Mouse (Mus musculus) right cerebral cortex, adult 2 months (tissue): ENCODE data around the gene Plekhg6.

ENCODE experiments used
- DNase-seq, 2 experiments: peaks; one replicate each; pipeline ENCODE4 v3.0.0; 2021 to 2022; ENCODE audit warnings: low spot score in 2 of 2

Plekhg6 gene

DNA sequence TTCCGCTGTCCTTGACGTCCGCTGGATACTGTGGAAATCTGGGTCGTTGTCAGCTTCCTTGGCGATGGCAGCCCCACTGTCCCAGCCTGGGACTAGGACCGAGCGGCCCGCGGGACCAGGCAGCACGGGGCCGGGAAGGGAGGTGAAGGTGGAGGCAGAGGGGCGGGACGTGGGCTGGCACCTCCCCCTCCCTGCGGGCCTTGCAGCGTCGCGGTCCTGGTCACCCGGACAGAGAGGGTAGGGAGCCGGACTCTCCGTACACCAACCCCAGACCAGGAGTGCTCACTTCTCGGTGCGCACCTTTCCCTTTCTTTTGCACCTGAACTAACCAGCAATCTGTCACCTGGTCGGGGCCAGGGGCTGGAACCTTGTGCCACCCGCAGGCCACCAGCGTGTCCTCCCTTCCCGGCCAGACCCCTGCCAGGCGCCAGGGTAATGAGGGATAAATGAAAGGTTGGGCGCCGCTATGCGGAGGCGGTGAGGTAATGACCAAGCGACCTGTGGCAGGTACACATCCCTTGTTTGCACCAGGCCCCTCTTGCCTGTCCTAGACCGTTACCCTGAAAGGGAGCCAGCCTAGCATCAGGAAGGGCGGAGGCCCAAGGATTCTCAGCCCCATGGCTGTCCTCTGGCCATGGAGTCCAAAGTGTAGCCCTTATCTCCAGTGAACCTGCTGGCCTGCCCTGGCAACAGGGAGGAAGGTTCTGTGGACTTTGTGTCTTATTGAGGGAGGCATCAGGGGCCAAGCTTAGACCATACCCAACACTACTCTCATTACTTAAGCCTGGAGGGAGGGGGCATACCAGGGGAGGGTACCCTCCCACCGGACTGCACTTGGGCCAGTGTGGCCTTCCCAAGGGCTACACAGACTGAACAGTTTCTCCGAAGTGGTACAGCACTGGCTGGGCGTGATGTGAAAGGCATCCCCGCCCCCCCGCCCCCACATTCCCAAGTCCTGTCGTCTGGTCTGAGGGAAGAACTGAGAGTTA, at the start of gene Plekhg6:
Gene Plekhg6, minus strand, starts transcription at position 422 of the 989 bp plus-strand sequence.
- DNase-seq, result no peak

DNA sequence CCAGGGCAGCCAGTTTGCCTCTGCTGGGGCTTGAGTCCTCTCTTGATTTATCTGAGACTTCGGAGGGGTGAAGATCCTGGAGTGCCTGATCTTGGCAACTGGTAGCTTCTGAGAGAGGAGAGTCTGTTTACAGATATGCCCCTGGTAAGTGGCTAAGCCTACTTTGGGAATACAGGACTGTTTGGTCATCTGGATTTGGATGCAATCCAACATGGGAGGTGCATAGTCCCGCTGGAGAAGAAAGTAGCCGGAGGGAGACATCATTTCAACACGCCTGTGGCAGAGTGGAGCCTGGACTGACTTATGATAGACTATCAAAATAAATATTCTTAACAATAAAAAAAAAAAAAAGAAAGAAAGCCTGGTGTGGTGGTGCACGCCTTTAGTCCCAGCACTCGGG, 49.1 kb upstream of the Plekhg6 start:
- DNase-seq, result no peak

- peak; percentile 63 to 71 for DNase-seq
Measured at GRCm38 (mm10) chr6:125426383-125427360, 46.1 kb upstream of the Plekhg6 start.

DNA sequence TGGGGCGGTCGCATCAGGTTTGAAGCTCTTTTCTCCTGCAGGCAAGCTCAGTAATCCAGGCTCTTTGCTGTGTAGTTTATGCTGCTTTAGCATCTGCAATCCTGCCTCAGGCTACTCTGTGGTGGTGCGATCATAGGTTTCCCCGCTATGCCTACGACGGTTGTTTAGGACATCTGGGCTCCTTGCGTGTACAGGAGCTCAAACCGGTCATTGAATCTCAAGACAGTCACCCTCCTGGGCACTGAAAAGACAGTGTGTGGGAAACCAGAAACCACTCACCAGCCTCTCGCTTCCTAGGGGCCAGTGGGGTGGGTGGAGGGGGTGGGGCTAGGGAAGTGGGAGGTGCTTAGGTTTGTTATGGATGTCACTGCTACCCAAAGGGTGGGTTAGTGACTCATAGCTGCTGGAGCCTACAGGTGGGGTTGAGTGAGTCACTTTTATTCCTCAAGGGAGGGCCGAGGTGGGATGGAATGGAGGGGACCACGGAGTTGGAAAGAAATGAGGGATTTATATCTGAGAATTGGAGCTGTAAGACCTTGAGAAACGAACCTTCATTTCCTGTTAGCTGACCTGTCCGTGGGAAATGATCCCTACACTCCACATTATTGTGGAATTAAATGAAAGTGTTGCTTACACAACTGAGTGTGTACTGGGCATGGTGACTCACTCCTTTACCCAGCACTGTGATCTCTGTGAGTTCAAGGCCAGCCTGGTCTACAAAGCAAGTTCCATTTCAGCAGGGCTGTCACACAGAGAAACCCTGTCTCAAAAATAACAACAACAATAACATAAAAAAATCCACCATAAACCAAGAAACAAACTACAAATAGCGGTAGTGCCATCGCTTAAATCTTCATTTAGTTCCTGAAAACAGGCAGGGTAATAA, 44.9 kb upstream of the Plekhg6 start:
- no peak for DNase-seq

GRCm38 (mm10) chr6:125424156-125424555, 43.6 kb upstream of the Plekhg6 start:
- no peak for DNase-seq

DNA sequence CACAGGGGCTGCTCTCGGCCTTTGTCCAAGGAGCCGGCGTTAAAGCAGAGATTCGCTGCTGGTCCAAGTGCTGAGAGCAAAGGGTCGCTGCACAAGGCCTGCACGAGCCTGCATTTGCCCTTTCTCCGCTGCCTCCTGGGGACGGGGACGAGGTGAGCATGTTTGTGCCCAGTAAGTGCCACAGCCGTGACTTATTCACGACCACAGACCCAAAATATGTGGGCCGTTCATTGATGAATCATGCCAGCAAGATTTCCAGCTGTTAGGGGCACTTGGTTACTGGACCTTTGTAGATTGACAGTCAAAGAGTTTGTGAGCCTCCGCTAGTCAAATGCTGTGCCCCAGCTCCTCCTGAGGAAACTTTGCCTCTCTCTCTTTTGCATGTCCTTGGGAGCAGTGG, 42.9 kb upstream of the Plekhg6 start:
- no peak for DNase-seq

DNA sequence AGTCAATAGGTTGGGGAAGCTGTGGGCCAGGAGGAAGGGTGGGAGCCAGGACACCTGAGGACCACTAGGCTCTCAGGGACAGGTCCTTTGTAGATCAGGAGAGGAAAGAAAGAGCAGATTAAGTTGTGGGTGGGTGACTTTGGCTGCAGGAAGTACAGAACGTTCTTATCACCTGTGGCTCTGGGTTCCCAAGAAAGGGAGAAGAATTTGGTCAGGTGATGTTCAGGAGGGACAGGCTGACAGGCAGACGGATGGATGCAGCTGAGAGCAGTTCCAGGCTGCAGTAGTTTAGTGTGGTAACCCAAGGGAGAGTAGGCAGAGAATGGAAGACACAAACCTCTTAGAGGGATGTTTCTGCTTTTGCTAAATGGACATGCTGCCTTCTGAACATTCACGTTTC, 42.5 kb upstream of the Plekhg6 start:
- DNase-seq, result no peak

DNA sequence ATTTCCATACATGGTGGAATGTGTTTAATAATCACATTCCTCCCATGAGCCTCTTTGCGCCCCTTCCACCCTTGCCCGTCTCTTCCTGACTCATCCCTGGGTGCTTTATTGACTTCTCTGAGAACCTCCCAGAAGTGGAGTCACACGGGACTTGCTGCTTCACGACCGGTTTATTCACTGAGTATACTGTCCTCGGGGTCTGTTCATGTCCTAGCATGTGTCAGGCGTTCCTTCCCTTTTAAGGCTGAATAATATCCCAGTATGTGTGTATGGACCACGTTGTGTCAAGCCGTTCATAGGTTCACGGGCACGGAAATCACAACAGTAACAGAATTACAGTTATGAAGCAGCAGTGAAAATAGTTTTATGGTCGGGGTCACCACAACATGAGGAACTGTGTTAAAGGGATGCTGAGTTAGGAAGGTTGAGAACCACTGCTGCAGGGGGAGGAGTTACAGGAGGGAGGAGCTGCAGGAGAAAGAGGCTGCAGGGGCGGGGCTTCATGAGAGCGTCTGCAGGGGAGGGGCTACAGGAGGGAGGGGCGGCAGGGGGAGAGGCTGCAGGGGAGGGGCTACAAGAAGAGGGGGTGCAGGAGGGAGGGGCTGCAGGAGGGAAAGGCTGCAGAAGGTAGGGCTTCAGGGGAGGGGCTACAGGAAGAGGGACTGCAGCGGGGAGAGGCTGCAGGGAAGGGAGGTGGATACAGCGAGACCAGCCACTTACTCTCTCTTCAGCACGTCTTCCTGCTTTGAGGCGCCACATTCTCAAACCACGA, 41.6 kb upstream of the Plekhg6 start:
- DNase-seq, result no peak

DNA sequence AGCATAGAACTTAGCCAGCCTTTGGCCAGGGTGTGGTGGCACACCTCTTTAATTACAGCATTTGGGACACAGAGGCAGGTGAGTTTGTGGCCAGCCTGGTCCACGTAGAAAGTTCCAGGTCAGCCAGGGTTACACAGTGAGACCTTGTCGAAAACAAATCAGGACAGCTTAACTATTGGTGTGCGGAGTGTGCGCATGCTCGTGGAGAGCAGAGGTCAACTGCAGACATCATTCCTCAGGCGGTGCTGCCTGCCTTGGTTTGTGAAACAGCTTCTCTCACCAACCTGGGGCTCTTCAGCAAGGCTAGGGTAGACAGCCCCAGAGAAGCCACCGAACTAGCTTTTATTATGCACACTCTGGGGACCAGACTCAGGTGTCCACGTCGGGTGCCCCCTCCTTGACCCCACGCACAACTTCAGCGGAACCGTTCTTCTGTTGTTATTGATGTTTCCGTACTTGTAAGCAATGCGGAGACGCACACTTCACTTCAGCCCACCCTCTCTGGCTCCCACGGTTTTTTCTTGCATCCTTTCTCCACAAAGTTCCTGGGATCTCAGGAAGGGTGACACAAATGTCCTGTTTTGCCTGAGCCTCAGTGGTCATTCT, 40.0 kb upstream of the Plekhg6 start:
- no peak for DNase-seq

DNA sequence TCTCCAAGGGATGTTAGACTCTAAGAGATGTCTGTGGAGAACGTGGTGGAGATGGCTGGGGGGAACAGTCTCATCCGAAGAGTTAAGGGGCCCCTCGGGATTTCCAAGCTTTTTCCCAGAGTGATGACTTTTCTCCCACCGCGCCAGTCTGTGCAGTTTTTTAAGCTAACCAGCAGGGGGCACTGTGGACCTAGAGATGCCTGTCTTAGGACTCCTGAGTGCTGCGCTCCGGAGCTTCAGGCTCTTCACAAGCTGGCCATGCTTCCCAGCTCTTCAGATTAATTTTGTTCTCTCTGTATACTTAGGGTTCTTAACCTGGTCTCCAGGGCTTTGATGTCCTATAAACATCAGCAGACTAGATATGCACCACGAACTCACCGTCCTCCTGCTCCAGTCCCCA, 38.2 kb upstream of the Plekhg6 start:
- DNase-seq, result peak; percentile 52 to 88

DNA sequence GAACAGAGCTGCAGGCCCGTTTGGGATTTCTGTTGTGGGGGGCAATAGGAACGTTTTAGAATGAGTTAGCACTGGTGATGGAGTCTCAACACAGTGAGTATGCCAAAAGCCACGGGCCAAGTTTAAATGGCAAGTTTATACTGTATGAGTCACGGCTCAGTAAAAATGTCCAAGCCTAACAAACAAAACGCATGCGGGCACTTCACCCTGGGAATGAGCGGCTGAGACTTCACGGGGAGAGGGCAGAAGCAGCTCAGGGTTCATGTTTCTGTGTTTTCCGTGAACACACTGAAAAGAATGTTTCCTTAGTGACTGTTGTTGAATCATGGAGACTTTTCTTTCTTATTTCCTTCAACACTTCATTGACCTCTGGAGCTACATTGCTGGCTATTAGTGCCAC, 32.7 kb upstream of the Plekhg6 start:
- no peak for DNase-seq

GRCm38 (mm10) chr6:125411661-125412060, 31.1 kb upstream of the Plekhg6 start:
- DNase-seq, result no peak

DNA sequence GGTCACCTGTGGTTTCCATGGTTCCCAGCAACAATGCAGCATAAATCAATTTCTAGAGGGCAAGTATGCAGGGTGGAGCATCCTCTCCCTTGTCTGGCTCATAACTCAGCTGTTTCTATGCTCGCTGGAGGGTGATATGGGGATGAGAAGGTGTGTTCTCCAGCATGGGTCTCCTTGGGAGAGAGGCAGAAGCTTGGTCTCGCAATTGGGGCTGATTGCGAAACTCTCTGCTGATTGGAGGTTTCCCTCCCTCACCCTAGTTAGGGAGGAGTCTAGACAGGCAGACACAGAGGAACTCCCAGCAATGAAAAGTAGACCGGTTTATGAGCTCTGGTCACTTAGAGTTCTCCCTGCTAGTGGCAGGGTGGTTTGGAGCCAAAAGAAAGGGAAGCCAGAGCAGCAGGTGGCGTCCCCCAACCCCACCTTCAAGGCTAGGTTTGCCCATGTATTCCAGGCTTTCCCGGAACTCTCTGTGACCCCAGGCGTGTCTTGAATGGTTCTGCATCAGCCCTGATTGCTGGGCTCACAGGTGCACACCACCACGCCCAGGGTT, 30.5 kb upstream of the Plekhg6 start:
- no peak for DNase-seq

DNA sequence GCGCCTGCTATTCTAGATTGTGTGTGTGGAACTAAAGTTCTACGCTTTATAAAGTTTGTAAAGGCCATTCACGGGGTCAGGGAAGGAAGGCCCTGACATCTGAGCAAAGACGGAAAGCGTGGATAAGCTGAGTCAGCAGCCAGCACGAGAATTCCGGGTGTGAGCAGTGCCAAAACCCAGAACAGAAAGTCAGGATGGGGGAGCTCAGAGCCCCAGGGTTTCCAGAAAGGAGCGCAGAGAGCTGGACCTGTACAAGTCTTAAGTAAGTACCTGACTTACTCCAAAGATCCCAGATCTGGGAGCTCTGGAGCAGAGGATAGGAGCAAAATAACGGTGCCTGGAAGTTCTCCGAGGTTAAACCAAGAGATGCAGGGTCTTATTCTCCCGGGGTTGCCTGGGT, 30.0 kb upstream of the Plekhg6 start:
- DNase-seq, result no peak

GRCm38 (mm10) chr6:125407657-125408056, 27.1 kb upstream of the Plekhg6 start:
- DNase-seq, result no peak

DNA sequence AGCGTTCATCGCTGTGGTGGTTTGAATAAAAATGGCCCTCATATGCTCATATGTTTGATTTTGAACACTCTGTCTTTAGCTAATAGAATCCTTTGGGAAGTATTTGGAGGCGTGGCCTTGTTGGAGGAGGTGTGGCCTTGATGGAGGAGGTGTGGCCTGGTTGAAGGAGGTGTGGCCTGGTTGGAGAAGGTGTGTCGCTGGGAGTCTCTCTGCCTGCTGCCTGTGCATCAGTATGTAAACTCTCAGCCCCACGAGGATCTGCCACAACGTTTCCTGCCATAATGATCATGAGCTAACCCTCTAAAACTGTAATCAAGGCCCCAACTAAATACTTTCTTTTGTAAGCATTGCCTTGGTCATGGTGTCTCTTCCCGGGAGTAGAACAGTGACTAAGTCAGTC, 26.6 kb upstream of the Plekhg6 start:
- DNase-seq, result no peak

DNA sequence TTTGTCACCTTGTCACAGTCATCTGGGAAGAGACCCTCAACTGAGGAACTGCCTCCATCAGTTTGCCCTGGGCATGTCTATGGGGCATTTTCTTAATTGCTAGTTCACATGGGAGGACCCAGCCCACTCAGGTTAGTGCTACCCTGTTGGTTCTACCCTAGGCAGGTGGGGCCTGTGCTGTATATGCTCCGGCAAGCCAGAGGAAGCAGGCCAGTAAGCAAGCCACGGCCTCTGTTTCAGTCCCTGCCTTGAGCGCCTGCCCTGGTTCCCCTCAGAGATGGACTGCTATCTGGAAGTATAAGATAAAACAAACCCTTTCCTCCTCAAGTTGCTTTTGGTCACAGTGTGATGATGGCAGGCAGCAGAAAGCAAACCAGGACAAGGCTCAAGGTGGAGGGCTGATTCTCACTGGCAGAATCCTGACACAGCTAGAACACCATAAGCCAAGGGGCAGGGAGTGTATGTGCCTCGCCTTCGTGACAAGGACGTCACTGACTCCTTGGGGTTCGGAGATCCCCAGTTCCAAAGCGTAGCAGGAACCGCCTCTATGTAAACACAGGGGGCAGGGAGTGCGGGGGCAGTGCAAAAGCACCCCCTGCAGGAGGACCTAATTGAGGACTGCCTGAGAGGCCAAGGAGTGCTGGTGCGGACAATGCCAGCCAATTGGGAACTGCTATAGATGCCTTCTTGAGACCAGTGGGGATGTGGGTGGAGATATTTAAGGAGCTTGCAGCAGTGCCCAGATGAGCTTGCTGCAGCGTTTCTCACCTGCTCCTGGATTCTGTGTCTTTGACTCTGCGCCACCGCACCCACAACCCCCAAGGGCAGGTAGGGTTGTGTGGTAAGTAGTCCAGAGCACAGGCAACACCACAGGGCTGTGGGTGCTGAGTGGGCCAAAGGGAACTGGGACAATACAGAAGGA, 25.1 kb upstream of the Plekhg6 start:
- DNase-seq, result peak; percentile 27 to 30

- DNase-seq, result no peak
Measured at GRCm38 (mm10) chr6:125389853-125390252, 9.3 kb upstream of the Plekhg6 start.

GRCm38 (mm10) chr6:125386080-125386479, 5.5 kb upstream of the Plekhg6 start:
- no peak for DNase-seq
